Mouse (Mus musculus) kidney, adult 2 months (tissue): Measurements from ENCODE around the gene Slc12a4.
"Not testable (repeated sequence)": the region's sequence is repeated elsewhere in the genome, so short reads cannot be mapped to it uniquely, and the experiment has no call there.

ENCODE experiments used
- CTCF ChIP-seq: fragments of 200-500 bp; conservative IDR thresholded peaks from 2 replicates; pipeline ENCODE4 v1.5.1; 2011; ENCODE audit warnings: low read depth, mild to moderate bottlenecking, control low read depth, low read length, moderate library complexity, mixed read lengths; ENCODE audit not compliant: insufficient read depth, insufficient read length
- POLR2A ChIP-seq: fragments of 200-500 bp; IDR thresholded peaks from one replicate; pipeline ENCODE4 v1.6.1; 2011; ENCODE audit warnings: low read depth, low read length, control low read depth

- not testable (repeated sequence) for TF ChIP-seq CTCF, POLR2A
These were observed 46.3 kb upstream of the Slc12a4 start for GRCm38 (mm10) chr8:106012203-106012602.
